Mouse (Mus musculus) lung, embryonic 15.5 days (tissue): ENCODE results near the gene Ccnl1. TPM values are rescaled to one million over a fixed set of nuclear protein-coding genes. Genes with fewer than 3 reads are reported as not detected.

Source experiments
- ATAC-seq: fragments of 200-750 bp; cut with Nextera tagmentation; 2 replicates; pipeline ENCODE4 v1.8.0; 2017; ENCODE audit warnings: moderate number of reproducible peaks, borderline replicate concordance; ENCODE audit not compliant: low FRiP score, low TSS enrichment; ENCODE audit errors: extremely low read depth
- H3K27ac ChIP-seq: fragments of 300-500 bp; sonication (generic); 2 replicates; pipeline ENCODE4 v1.5.1; 2015; ENCODE audit warnings: moderate library complexity, mild to moderate bottlenecking, inconsistent platforms
- H3K27me3 ChIP-seq: fragments of 300-500 bp; sonication (generic); 2 replicates; pipeline ENCODE4 v1.6.1; 2015; ENCODE audit warnings: inconsistent platforms
- H3K36me3 ChIP-seq: fragments of 300-500 bp; sonication (generic); 2 replicates; pipeline ENCODE4 v1.6.1; 2015; ENCODE audit warnings: inconsistent platforms
- H3K4me1 ChIP-seq: fragments of 300-500 bp; sonication (generic); 2 replicates; pipeline ENCODE4 v1.6.1; 2015; ENCODE audit warnings: inconsistent platforms
- H3K4me2 ChIP-seq: fragments of 300-500 bp; sonication (generic); 2 replicates; pipeline ENCODE4 v1.6.1; 2015; ENCODE audit warnings: inconsistent platforms, mild to moderate bottlenecking, moderate library complexity
- H3K4me3 ChIP-seq: fragments of 300-500 bp; sonication (generic); 2 replicates; pipeline ENCODE4 v1.5.1; 2015; ENCODE audit warnings: mild to moderate bottlenecking, inconsistent platforms
- H3K9ac ChIP-seq: fragments of 300-500 bp; sonication (generic); 2 replicates; pipeline ENCODE4 v1.6.1; 2015; ENCODE audit warnings: inconsistent platforms
- H3K9me3 ChIP-seq: fragments of 300-500 bp; sonication (generic); 2 replicates; pipeline ENCODE4 v1.6.1; 2016; ENCODE audit warnings: inconsistent platforms
- WGBS: fragments of 180-500 bp; shearing (Covaris S2); methylation state at CpG from one replicate; pipeline ENCODE4 v1.1.7; 2015; 5-methylcytosine and 5-hydroxymethylcytosine counted together
- polyA plus RNA-seq: library from polyadenylated mRNA; unstranded; fragments of >200 nt; fragmentation: Nextera tagmentation; extraction: Ambion mirVana; gene quantifications from 2 replicates; pipeline ENCODE4 v1.2.1, GENCODE M21; 2015

The Ccnl1 gene
- polyA plus RNA-seq, 1 experiment from 2014 or later: 116 TPM

DNA sequence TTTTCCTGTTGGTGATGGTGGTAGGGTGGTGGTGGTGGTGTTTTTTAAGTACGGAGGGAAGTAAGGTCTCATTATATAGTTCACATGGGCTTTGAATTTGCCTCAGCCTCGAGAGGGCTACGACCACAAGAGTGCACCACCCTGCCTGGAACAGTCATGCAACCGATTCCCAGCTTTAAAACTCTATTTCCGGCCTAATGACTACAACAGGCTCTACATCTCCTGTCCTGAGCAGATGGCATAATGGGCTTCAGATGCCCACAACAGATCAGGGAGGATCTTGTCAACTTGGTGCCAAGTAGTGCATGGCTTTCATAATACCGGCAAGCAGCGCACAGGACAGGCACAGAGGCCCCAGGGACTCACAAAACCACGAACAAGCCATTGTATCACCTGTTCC, 27.4 kb downstream of the Ccnl1 start:
- no peak overlapping the region for H3K4me3 ChIP-seq
- ATAC-seq: no peak
- 49% methylated on average over 8 of the region's 8 CpGs for WGBS
- H3K9ac ChIP-seq: no peak overlapping the region
- peaks cover 16% of the 10 kb centered on the region for H3K4me1 ChIP-seq
- no peak overlapping the region for H3K27ac ChIP-seq
- no peaks in the 10 kb centered on the region for H3K27me3 ChIP-seq
- H3K36me3 ChIP-seq: no peaks in the 10 kb centered on the region
- H3K9me3 ChIP-seq: no peaks in the 10 kb centered on the region
- H3K4me2 ChIP-seq: peak overlapping the region; percentile 47

DNA sequence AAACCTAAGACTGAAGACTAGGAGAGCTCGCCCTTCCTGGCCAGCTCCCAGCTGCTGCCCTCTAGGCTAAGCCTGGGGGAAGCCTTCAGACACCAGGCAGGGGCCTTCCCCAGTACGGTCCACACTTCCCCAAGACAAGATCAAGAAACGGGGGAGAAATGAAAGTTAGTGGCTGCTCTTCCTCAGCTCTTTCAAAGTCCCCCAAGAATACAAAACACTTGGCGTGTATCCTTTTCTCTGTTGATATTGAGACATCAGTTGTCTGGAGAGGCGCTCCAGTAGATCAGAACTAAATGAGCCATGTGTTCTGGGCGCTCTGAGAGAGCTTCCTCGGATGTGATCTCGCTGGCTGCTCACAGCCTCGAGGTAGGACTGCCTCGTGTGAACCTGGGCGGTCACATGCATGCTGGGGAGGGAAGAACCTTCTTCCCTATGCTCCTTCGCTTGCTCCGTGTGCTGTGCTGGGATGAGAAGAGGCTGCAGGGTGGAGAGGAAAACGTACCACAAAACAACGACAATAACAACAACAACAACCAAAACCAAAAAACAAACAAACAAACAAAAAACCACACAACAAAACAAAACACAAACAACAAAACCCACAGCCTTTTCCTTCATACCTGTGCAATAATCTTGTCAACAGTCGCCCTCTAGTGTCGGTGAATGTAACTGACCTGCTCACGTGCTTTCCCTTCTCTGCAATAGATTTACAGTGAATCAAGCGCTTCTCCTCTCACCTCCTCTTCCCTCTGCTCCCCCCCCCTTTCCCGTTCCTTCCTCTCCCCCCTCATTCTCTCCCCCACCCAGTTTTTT, 28.0 kb downstream of the Ccnl1 start:
- Histone ChIP-seq H3K9ac (no peak overlapping the region), H3K36me3 (no peaks in the 10 kb centered on the region), H3K4me2 (peak overlapping the region; percentile 47), H3K4me1 (peaks cover 16% of the 10 kb centered on the region), H3K27me3 (no peaks in the 10 kb centered on the region), H3K27ac (no peak overlapping the region), H3K4me3 (peak overlapping the region; percentile 14), H3K9me3 (no peaks in the 10 kb centered on the region)
- ATAC-seq: peak; percentile 55; the same call in 1 of the 2 replicates
- WGBS: 18% methylated on average over 20 of the region's 20 CpGs

DNA sequence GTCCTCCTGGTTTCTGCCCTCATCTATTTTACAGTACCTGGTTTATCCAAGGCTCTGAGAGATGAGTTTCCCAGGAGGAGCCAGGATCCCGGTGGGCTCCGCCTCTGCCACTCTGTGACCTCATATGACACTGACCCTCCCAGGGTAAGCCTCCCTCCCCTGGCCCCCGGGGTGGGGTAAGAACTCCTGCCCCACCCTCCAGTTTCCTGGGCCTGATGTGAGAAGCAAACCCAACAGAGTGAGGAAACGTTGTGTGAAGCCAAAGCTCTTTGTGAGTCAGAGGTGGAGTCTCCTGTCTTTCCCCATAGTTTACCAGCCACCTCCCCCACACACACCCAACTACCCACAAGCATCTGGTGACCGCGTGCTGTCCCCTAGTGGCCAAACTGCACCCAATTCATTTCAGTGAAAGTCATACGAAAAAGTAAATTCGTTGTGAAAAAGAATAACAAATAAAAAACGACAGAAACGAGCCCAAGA, 28.7 kb downstream of the Ccnl1 start:
- Histone ChIP-seq H3K4me3 (peak overlapping the region; percentile 14), H3K27me3 (no peaks in the 10 kb centered on the region), H3K9me3 (no peaks in the 10 kb centered on the region), H3K4me2 (peak overlapping the region; percentile 47), H3K36me3 (no peaks in the 10 kb centered on the region), H3K4me1 (peaks cover 16% of the 10 kb centered on the region), H3K27ac (no peak overlapping the region), H3K9ac (no peak overlapping the region; the same call in 1 of the 2 replicates)
- WGBS: 3% methylated on average over 10 of the region's 10 CpGs
- ATAC-seq: peak; percentile 60; the same call in 1 of the 2 replicates

DNA sequence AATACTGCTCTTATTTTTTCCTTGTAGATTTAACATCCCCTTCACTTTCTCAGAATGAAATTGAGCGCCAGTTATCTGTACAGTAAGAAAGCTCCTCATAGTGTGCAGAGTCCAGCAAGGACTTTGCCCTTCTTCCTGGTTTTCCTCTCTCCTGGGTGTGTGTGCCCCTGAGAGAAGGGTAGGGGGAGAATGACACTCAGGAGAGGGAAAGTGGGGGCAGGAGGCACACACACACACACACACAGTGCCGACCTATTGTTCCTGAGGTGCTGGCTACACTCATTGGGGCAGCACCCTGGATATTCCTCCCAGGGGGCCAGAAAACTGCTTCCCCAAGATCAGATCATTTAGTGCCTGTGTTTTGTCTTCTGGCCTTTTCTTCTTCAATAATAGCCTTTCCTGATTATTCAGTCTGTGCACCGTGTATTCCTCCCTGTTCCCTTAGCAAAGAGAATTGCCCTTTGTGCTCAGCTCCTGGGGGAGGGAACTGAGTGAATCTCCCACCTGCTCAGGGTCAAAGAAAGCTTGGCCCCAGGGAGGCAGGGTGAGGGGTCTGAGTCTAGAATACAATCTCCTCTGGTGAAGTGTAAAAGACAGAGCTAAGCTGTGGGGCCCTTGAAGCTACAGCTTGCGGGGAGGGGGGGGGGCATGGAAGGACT, 29.3 kb downstream of the Ccnl1 start:
- Histone ChIP-seq H3K27me3 (no peaks in the 10 kb centered on the region), H3K36me3 (no peaks in the 10 kb centered on the region), H3K4me2 (peak overlapping the region; percentile 47), H3K4me1 (peaks cover 16% of the 10 kb centered on the region), H3K4me3 (no peak overlapping the region), H3K9ac (no peak overlapping the region), H3K27ac (no peak overlapping the region), H3K9me3 (no peaks in the 10 kb centered on the region)
- WGBS: 52% methylated on average over 4 of the region's 4 CpGs
- no peak for ATAC-seq

DNA sequence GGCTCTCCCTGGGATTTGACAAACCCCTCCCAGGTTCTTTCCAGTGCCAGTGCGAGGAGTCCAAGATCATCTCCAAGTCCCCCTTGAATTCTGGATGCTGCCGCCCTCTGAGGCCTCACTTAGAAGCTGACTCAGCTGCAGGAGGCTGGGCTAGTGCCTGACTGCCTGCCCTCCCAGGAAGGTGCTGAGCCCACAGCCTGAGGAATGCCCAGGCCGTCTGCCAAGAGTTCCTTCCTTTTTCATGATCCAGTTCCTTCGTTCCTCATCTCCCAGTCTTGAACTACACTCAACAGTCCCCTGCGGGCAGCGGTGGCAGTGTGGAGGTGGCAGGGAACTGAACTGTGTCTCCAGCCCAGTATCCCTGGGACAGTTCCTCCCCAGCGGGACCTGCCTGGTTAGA, 30.4 kb downstream of the Ccnl1 start:
- Histone ChIP-seq H3K4me1 (peaks cover 16% of the 10 kb centered on the region), H3K27ac (no peak overlapping the region; the same call in 1 of the 2 replicates), H3K36me3 (no peaks in the 10 kb centered on the region), H3K9ac (no peak overlapping the region), H3K4me3 (no peak overlapping the region), H3K27me3 (no peaks in the 10 kb centered on the region), H3K4me2 (no peak overlapping the region), H3K9me3 (no peaks in the 10 kb centered on the region)
- ATAC-seq: peak; percentile 58; the same call in 1 of the 2 replicates
- 39% methylated on average over 7 of the region's 7 CpGs for WGBS

DNA sequence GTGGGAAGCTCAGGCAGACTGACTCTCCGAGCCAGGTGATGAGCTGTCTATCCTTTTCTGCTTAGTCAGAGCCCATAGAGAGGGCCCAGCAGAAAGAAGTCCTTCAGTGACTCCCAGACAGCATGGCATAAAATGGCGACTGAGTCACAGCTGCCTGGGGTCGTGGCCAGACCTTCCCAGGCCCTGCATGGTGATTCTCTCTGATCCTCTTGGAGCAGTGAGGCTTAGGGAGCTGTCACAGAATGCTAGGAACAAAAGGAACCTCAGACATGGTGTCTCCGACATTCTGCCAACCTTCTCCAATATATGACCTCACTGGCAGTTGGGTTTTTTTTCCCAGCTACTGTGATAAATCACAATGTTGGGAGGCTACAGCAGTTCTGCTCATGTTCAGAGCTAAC, 30.9 kb downstream of the Ccnl1 start:
- H3K9ac ChIP-seq: no peak overlapping the region
- H3K27ac ChIP-seq: no peak overlapping the region
- no peak overlapping the region for H3K4me3 ChIP-seq
- 73% methylated on average over 4 of the region's 4 CpGs for WGBS
- H3K27me3 ChIP-seq: no peaks in the 10 kb centered on the region
- H3K36me3 ChIP-seq: no peaks in the 10 kb centered on the region
- peaks cover 16% of the 10 kb centered on the region for H3K4me1 ChIP-seq
- H3K9me3 ChIP-seq: no peaks in the 10 kb centered on the region
- ATAC-seq: no peak
- no peak overlapping the region for H3K4me2 ChIP-seq

DNA sequence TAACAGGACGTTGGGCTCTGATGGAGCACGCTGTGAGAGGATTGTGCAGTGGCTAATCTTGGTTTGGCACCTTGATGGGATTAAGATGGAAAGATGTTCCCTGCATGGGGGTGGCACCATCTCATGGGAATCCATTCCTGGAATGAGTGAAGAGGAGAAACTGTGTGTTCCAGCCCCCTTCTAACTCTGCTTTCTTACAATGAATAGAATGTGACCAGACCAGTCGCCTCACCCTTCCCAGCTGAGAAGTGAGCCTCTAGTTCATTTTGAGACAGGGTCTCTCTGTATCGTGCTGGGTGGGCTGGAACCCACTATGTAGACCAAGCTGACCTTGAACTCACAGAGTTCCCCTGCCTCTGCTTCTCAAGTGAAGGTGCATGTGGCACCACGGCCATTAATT, 31.6 kb downstream of the Ccnl1 start:
- H3K4me1 ChIP-seq: peaks cover 16% of the 10 kb centered on the region
- 82% methylated on average over 5 of the region's 5 CpGs for WGBS
- H3K4me2 ChIP-seq: no peak overlapping the region
- no peak for ATAC-seq
- no peaks in the 10 kb centered on the region for H3K9me3 ChIP-seq
- no peaks in the 10 kb centered on the region for H3K27me3 ChIP-seq
- H3K27ac ChIP-seq: no peak overlapping the region
- H3K36me3 ChIP-seq: no peaks in the 10 kb centered on the region
- H3K4me3 ChIP-seq: no peak overlapping the region
- H3K9ac ChIP-seq: no peak overlapping the region

DNA sequence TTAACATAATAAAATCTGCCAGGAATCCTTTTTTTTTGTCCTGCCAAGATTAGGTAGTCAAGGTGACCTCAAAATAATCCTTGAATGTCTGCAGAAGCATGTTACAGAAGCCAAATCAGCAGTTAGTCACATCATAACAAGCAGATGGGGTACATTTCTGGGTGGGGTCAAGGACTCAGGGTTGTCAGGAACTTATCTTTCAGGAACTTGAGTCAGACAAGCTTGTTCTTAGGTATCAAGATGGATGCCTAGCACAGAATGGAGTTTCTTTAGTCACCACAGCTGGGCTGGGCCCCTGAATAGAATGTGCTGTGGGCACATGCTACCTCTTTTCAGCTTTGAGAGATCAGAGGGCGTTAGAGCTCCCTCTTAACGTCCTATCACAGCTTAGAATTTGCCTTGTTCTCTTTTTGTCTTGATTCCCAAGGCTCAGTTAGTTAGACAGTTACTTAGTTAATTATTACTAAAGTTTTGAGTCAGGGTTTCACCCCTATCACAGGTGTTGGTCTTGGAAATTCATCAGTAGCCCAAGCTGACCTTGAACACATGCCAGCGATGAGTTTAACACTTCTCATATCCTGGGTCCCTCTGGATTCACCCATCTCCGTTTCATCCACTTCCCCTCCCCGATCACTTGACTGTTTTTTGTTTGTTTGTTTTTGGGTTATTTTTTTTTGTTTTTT, 32.9 kb downstream of the Ccnl1 start:
- no peaks in the 10 kb centered on the region for H3K36me3 ChIP-seq
- peaks cover 16% of the 10 kb centered on the region for H3K4me1 ChIP-seq
- H3K4me2 ChIP-seq: no peak overlapping the region
- no peak for ATAC-seq
- no peak overlapping the region for H3K27ac ChIP-seq
- H3K9ac ChIP-seq: no peak overlapping the region
- no peaks in the 10 kb centered on the region for H3K9me3 ChIP-seq
- no peaks in the 10 kb centered on the region for H3K27me3 ChIP-seq
- no peak overlapping the region for H3K4me3 ChIP-seq
- 76% methylated on average over 5 of the region's 5 CpGs for WGBS

DNA sequence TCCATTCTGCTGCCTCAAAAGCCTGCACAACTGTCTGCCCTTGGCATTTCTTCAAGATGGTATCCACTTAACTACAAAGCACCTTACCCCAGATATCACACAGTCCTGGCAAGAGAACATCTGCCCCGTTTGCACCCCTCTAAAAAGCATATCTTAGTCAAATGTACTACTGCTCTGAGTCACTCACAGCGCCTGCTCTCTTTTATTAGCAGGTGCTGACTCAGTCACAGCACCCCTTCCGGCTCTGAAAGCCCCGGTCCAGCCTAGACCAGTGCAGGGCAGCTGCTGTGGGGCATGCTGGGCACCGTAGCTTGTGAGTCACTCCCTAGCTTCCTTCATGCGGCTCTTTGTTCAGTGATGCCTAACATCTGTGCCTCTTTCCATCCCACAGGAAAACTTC, 35.6 kb downstream of the Ccnl1 start:
- no peaks in the 10 kb centered on the region for H3K9me3 ChIP-seq
- H3K9ac ChIP-seq: no peak overlapping the region
- H3K36me3 ChIP-seq: no peaks in the 10 kb centered on the region
- H3K4me1 ChIP-seq: no peaks in the 10 kb centered on the region; the same call in 1 of the 2 replicates
- H3K27me3 ChIP-seq: no peaks in the 10 kb centered on the region
- H3K4me2 ChIP-seq: no peak overlapping the region
- WGBS: 71% methylated on average over 6 of the region's 6 CpGs
- no peak overlapping the region for H3K27ac ChIP-seq
- no peak for ATAC-seq
- H3K4me3 ChIP-seq: no peak overlapping the region

DNA sequence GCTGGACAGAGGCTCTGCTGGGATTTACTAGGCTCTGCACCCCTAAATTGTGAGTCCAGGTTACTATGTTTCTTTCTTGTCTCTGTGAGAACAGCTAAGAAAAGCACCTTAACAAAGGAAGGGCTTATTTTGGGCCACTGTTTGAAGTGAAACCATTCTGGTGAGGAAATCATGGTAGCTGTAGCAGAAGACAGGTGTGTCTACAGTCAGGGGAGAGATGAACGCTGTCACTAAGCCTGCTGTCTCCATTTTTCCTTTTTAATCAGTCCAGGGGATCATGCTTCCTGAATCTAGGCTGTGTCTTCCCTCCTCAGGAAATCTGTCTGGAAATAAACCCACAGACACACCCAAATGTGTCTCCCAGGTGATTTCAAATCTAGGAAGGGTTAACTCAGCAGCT, 36.4 kb downstream of the Ccnl1 start:
- no peaks in the 10 kb centered on the region for H3K27me3 ChIP-seq
- H3K4me1 ChIP-seq: no peaks in the 10 kb centered on the region
- no peak for ATAC-seq
- WGBS: 69% methylated on average over 1 of the region's 1 CpGs
- H3K27ac ChIP-seq: no peak overlapping the region
- H3K4me3 ChIP-seq: no peak overlapping the region
- no peak overlapping the region for H3K9ac ChIP-seq
- H3K36me3 ChIP-seq: no peaks in the 10 kb centered on the region
- H3K9me3 ChIP-seq: no peaks in the 10 kb centered on the region
- H3K4me2 ChIP-seq: no peak overlapping the region

DNA sequence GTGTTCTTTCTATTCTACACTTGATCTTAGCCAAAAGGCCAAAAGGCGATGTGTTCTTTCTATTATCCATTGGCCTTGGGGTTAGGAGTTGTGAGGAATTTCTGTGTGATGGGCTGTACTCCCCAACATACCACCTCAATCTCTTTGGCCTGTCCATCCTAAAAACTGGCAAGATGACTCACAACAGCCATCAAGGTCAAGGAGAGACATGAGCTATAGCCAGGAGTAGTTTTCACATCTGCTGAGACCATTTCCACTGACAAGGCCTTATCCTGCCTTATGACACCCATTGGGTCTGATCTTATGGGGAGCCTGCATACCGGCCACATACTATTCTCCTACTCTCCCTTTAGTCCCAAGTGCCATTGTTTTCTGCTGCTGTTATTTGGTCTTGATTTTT, 39.0 kb downstream of the Ccnl1 start:
- 100% methylated on average over 2 of the region's 2 CpGs for whole genome bisulfite sequencing
- Histone ChIP-seq H3K4me3 (no peak overlapping the region), H3K27me3 (no peaks in the 10 kb centered on the region), H3K27ac (no peak overlapping the region), H3K9me3 (no peaks in the 10 kb centered on the region), H3K9ac (no peak overlapping the region), H3K36me3 (no peaks in the 10 kb centered on the region), H3K4me1 (no peaks in the 10 kb centered on the region), H3K4me2 (no peak overlapping the region)
- ATAC-seq: no peak

DNA sequence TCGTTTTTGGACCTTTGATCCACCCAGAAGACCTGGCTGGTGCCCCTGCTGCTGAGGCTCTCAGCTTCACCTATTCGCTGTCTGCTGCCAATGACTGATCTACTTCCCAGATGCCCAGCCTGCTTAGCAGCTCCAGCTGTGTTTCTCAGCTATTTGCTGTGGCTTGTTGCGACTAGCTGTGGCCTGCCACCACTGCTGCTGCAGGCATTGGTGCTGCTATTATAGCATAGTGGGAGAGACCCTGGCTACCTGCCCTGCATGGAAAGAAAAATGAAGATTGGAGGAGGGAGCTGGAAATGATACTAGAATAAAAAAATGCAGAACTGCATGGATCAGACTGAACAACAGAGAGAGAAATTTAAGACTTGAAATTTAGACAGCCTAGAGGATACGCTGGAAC, 45.1 kb downstream of the Ccnl1 start:
- Histone ChIP-seq H3K27me3 (no peaks in the 10 kb centered on the region), H3K4me3 (no peak overlapping the region), H3K27ac (no peak overlapping the region), H3K4me2 (no peak overlapping the region), H3K36me3 (no peaks in the 10 kb centered on the region), H3K4me1 (no peaks in the 10 kb centered on the region), H3K9me3 (no peaks in the 10 kb centered on the region), H3K9ac (no peak overlapping the region)
- no peak for ATAC-seq
- WGBS: 56% methylated on average over 4 of the region's 4 CpGs
